Mouse (Mus musculus) heart, postnatal 0 days (tissue): ENCODE measurements at regions not wholly inside any gene's neighbourhood (a gene's known extent, or its start where the extent isn't known, plus 50 kb on each side); places are given as distances from the start of the nearest gene placed in this dataset.

Experiments used
- ATAC-seq: fragments of 200-750 bp; cut with Nextera tagmentation; 2 replicates; pipeline ENCODE4 v1.8.0; 2017; ENCODE audit warnings: low read depth, moderate number of reproducible peaks, moderate library complexity; ENCODE audit not compliant: insufficient read depth
- DNase-seq: peaks from one replicate; pipeline ENCODE4 v3.0.0-alpha.2; 2016; ENCODE audit warnings: low spot score
- H3K27ac ChIP-seq: fragments of 300-500 bp; sonication (generic); 2 replicates; pipeline ENCODE4 v1.5.1; 2014; ENCODE audit warnings: low read depth, mild to moderate bottlenecking
- H3K27me3 ChIP-seq: fragments of 300-500 bp; sonication (generic); 2 replicates; pipeline ENCODE4 v1.6.1; 2014; ENCODE audit warnings: low read length, mixed read lengths; ENCODE audit not compliant: control insufficient read depth, insufficient read depth
- H3K36me3 ChIP-seq: fragments of 300-500 bp; sonication (generic); replicated peaks from 2 replicates; pipeline ENCODE4 v1.6.1; 2014; ENCODE audit warnings: low read length, mixed read lengths; ENCODE audit not compliant: control insufficient read depth, insufficient read depth
- H3K4me1 ChIP-seq: fragments of 300-500 bp; sonication (generic); 2 replicates; pipeline ENCODE4 v1.6.1; 2014; ENCODE audit warnings: antibody characterized with exemption; ENCODE audit not compliant: control insufficient read depth, insufficient read depth
- H3K4me2 ChIP-seq: fragments of 300-500 bp; sonication (generic); 2 replicates; pipeline ENCODE4 v1.6.1; 2014; ENCODE audit warnings: low read depth, mild to moderate bottlenecking, low read length, moderate library complexity
- H3K4me3 ChIP-seq: fragments of 300-500 bp; sonication (generic); 2 replicates; pipeline ENCODE4 v1.5.1; 2014; ENCODE audit warnings: low read depth, low read length
- H3K9ac ChIP-seq: fragments of 300-500 bp; sonication (generic); replicated peaks from 2 replicates; pipeline ENCODE4 v1.6.1; 2014; ENCODE audit warnings: low read depth, low read length, mixed read lengths
- H3K9me3 ChIP-seq: fragments of 300-500 bp; sonication (generic); replicated peaks from 2 replicates; pipeline ENCODE4 v1.6.1; 2016; ENCODE audit warnings: low read length; ENCODE audit not compliant: control insufficient read depth
- CTCF ChIP-seq: IDR thresholded peaks from 2 replicates; pipeline ENCODE4 v1.5.1; 2016; ENCODE audit warnings: antibody characterized with exemption, control low read depth, low read depth
- EP300 ChIP-seq: IDR thresholded peaks from 2 replicates; pipeline ENCODE4 v1.6.1; 2016; ENCODE audit warnings: antibody characterized with exemption, low read depth
- WGBS: fragments of 180-500 bp; shearing (Covaris S2); extraction: QIAGEN DNeasy Blood & Tissue Kit; methylation state at CpG from one replicate; pipeline ENCODE4 v1.1.7; 2014; 5-methylcytosine and 5-hydroxymethylcytosine counted together

DNA sequence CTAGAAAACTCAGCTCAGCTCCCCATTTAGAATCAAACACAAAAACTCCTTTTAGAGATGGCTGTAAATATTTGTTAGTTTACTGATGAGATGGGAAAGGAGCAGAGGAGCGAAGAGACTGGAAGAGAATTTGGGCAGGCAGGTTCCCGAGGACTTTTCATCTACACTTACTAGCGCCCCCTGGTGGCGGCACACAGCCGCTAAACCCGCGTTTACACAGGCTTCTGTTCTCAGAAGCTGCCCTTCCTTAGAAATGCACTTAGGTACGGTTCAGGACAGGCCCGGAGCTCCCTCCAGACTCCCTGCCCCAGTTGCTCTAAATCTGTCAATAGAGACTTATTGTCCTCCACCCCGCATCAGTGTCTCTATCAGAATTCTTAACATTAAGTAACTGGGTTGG is 74.7 kb upstream of the Ccdc39 start:
- H3K4me2 ChIP-seq, result no peak overlapping the region
- ATAC-seq, result no peak

GRCm38 (mm10) chr3:33925072-33925471 is 81.0 kb upstream of the Ccdc39 start:
- ATAC-seq (no peak), DNase-seq (no peak)
- H3K27me3 ChIP-seq, result no peaks in the 10 kb centered on the region
- no peaks in the 10 kb centered on the region for H3K4me1 ChIP-seq
- no peak overlapping the region for H3K27ac ChIP-seq
- no peaks in the 10 kb centered on the region for H3K36me3 ChIP-seq
- H3K4me3 ChIP-seq, result no peak overlapping the region
- WGBS, result 81% methylated on average over 4 of the region's 4 CpGs
- H3K9me3 ChIP-seq, result no peaks in the 10 kb centered on the region
- no peak overlapping the region for H3K4me2 ChIP-seq
- TF ChIP-seq EP300 (no peak), CTCF (no peak)
- H3K9ac ChIP-seq, result no peak overlapping the region

More for the DNA sequence above, 74.7 kb upstream of the Ccdc39 start:
- DNase-seq, result peak; percentile 54
- H3K36me3 ChIP-seq, result no peaks in the 10 kb centered on the region
- no peaks in the 10 kb centered on the region for H3K9me3 ChIP-seq
- WGBS, result 8% methylated on average over 10 of the region's 10 CpGs
- H3K4me3 ChIP-seq, result no peak overlapping the region
- no peak overlapping the region for H3K27ac ChIP-seq
- TF ChIP-seq CTCF, result peak; percentile 68
- no peak for TF ChIP-seq EP300
- no peaks in the 10 kb centered on the region for H3K4me1 ChIP-seq
- no peak overlapping the region for H3K9ac ChIP-seq
- no peaks in the 10 kb centered on the region for H3K27me3 ChIP-seq

- no peak for ATAC-seq
- Histone ChIP-seq H3K4me1 (0 out of 2 replicates have a peak, but pooled peaks cover 5% of the 10 kb centered on the region), H3K4me3 (no peak overlapping the region), H3K36me3 (no peaks in the 10 kb centered on the region), H3K9me3 (no peaks in the 10 kb centered on the region), H3K4me2 (no peak overlapping the region), H3K27ac (no peak overlapping the region), H3K9ac (no peak overlapping the region), H3K27me3 (peaks cover 7% of the 10 kb centered on the region; the same call in 1 of the 2 replicates)
- TF ChIP-seq CTCF (no peak), EP300 (no peak)
- DNase-seq, result no peak
- WGBS, result 2% methylated on average over 6 of the region's 6 CpGs
Measured at GRCm38 (mm10) chr3:33955064-33955463, 64.7 kb upstream of the Fxr1 start.

DNA sequence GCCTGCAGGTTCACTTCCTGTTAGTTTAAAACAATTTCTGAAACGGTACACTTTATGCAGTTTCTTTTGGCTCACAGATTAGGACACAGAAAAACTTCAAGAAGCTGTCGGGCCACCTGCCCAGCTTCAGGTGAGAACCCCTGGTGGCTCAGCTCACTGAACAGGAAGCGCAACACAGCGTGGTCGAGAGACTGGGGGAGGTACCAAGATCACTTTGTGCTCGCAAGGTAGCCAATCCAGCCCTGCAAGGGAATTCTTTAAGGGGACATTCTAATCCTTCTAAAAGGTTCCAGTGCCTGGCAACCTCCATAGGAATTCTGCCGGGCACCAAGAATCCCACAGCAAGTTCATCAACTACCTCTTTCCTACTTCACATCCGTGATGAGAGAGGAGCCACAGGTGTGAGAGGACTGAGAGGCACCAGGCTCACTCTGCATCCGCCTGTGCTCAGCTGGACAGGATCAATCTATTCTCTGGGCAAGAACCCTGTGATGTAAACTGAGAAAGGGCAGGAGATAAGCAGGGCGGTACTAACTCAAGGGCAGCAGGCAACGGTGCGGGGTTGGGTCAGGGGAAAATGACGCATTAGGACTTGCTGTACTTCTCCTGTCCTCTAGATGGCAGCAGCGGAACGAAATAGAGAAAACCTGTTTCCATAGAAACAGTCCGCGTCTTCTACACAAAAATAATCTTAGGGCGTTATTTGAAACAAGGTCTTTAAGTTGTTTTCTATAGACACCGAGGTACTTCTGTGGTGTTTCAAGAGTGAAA is 63.7 kb upstream of the Fxr1 start:
- H3K4me1 ChIP-seq, result 0 out of 2 replicates have a peak, but pooled peaks cover 5% of the 10 kb centered on the region
- no peak overlapping the region for H3K9ac ChIP-seq
- H3K36me3 ChIP-seq, result no peaks in the 10 kb centered on the region
- WGBS, result 3% methylated on average over 19 of the region's 19 CpGs
- H3K4me3 ChIP-seq, result 0 out of 2 replicates have a peak overlapping the region, but pooled peaks have one; percentile 9
- ATAC-seq, result peak; percentile 65
- H3K4me2 ChIP-seq, result peak overlapping the region; percentile 43
- peaks cover 7% of the 10 kb centered on the region; the same call in 1 of the 2 replicates for H3K27me3 ChIP-seq
- DNase-seq, result peak; percentile 73
- H3K9me3 ChIP-seq, result no peaks in the 10 kb centered on the region
- TF ChIP-seq EP300 (no peak), CTCF (peak; percentile 86)
- H3K27ac ChIP-seq, result no peak overlapping the region

DNA sequence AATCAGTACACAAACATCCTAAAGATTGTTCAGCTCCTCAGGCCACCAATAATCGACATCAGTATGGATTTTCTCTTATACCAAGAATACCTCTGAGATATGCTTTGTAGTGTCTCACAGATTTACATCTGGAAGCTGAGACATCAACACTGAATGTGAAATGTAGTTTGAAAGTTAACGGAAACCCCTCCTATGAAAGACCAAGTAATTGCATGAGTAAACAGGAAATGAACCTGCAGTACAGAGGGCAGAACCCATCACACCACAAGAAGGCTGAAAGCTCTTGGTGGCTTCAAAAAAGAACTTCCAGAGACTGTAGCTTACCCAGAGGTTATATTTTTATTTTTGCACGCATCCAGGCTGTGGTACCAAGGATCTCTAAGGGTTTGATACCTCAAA is 63.1 kb upstream of the Fxr1 start:
- WGBS, result 36% methylated on average over 3 of the region's 3 CpGs
- peak overlapping the region; percentile 43; the same call in 1 of the 2 replicates for H3K4me2 ChIP-seq

More for the DNA sequence above, 63.1 kb upstream of the Fxr1 start:
- Histone ChIP-seq H3K9me3 (no peaks in the 10 kb centered on the region), H3K4me1 (0 out of 2 replicates have a peak, but pooled peaks cover 5% of the 10 kb centered on the region), H3K36me3 (no peaks in the 10 kb centered on the region), H3K9ac (no peak overlapping the region), H3K27me3 (peaks cover 7% of the 10 kb centered on the region; the same call in 1 of the 2 replicates), H3K27ac (no peak overlapping the region), H3K4me3 (no peak overlapping the region)
- DNase-seq, result no peak
- TF ChIP-seq EP300 (no peak), CTCF (no peak)
- ATAC-seq, result no peak
